Mouse (Mus musculus) hindbrain, embryonic 14.5 days (tissue): ENCODE measurements around the gene Gramd1b. TPM values are rescaled to one million over a fixed set of nuclear protein-coding genes. Genes with fewer than 3 reads are reported as not detected.
A peak's percentile ranks its signal among the peaks of the same experiment; 100 is the strongest.

Source experiments
- ATAC-seq: fragments of 200-750 bp; cut with Nextera tagmentation; 2 replicates; pipeline ENCODE4 v1.8.0; 2017; ENCODE audit warnings: moderate number of reproducible peaks, mild to moderate bottlenecking, moderate TSS enrichment, moderate library complexity; ENCODE audit not compliant: low FRiP score
- DNase-seq: peaks from one replicate; pipeline ENCODE4 v3.0.0-alpha.2; 2015; ENCODE audit warnings: low spot score
- H3K27ac ChIP-seq: fragments of 300-500 bp; sonication (generic); 2 replicates; pipeline ENCODE4 v1.5.1; 2014; ENCODE audit warnings: mild to moderate bottlenecking, moderate library complexity
- H3K27me3 ChIP-seq: fragments of 300-500 bp; sonication (generic); 2 replicates; pipeline ENCODE4 v1.6.1; 2014; ENCODE audit warnings: mild to moderate bottlenecking, low read length, mixed read lengths; ENCODE audit not compliant: control insufficient read depth, insufficient read depth
- H3K36me3 ChIP-seq: fragments of 300-500 bp; sonication (generic); replicated peaks from 2 replicates; pipeline ENCODE4 v1.6.1; 2014; ENCODE audit not compliant: control insufficient read depth, insufficient read depth
- H3K4me1 ChIP-seq: fragments of 300-500 bp; sonication (generic); replicated peaks from 2 replicates; pipeline ENCODE4 v1.6.1; 2014; ENCODE audit warnings: antibody characterized with exemption, low read length, mixed read lengths; ENCODE audit not compliant: control insufficient read depth, insufficient read depth
- H3K4me2 ChIP-seq: fragments of 300-500 bp; sonication (generic); replicated peaks from 2 replicates; pipeline ENCODE4 v1.6.1; 2014; ENCODE audit warnings: mild to moderate bottlenecking, moderate library complexity
- H3K4me3 ChIP-seq: fragments of 300-500 bp; sonication (generic); replicated peaks from 2 replicates; pipeline ENCODE4 v1.5.1; 2014; ENCODE audit warnings: mild to moderate bottlenecking, low read length
- H3K9ac ChIP-seq: fragments of 300-500 bp; sonication (generic); 2 replicates; pipeline ENCODE4 v1.6.1; 2014
- H3K9me3 ChIP-seq: fragments of 300-500 bp; sonication (generic); 2 replicates; pipeline ENCODE4 v1.6.1; 2016; ENCODE audit warnings: low read length; ENCODE audit not compliant: control insufficient read depth
- WGBS: fragments of 180-500 bp; shearing (Covaris S2); extraction: QIAGEN DNeasy Blood & Tissue Kit; methylation state at CpG from one replicate; pipeline ENCODE4 v1.1.7; 2014; 5-methylcytosine and 5-hydroxymethylcytosine counted together
- polyA plus RNA-seq: library from polyadenylated mRNA; unstranded; fragments of >200 nt; fragmentation: Nextera tagmentation; extraction: Ambion mirVana; gene quantifications from 2 replicates; pipeline ENCODE4 v1.2.1, GENCODE M21; 2014

Gramd1b gene
- 15.0 and 15.1 TPM in 2 replicates for polyA plus RNA-seq

DNA sequence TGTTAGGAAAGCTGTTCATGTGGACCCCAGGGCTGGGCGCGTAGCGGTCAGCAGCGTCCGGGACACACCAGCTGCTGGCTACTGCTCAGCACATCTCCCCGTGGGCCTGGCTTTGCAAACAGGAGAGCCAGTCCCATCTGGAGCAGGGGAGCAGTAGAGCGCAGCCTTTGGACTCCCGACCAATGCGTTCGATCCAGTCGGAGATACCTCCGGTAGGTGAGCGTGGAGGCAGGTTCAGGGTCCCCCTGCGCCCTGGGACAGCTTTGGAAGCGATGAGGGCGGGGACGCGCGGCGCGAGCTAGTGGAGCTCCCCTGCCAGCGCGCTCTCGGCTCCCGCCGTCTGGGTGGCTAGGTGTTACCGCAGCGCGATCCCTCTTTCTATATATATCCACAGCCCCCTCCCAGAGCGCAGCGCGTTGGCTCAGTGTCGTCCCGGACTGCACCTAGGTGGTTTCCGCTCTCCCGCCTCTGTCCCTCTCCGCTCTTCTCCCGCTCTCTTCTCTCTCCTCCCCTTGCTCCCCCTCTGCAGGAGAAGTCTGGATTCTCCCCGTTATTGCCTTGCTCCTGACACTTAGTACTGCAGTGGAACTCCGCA is at the start of gene Gramd1b:
Gramd1b (minus strand) TSS at position 357 of the 595 bp plus-strand sequence.
- Histone ChIP-seq H3K9ac (peak within 1 kb of the TSS; percentile 72), H3K4me2 (peak within 1 kb of the TSS; percentile 84), H3K27me3 (peaks cover 7% of the 10 kb centered on the region; the same call in 1 of the 2 replicates), H3K4me3 (peak within 1 kb of the TSS; percentile 53), H3K4me1 (0 out of 2 replicates have a peak, but pooled peaks cover 5% of the 10 kb centered on the region), H3K9me3 (no peaks in the 10 kb centered on the region), H3K27ac (no peak within 1 kb of the TSS), H3K36me3 (no peaks in the 10 kb centered on the region)
- DNase-seq = peak; percentile 41
- peak; percentile 85 for ATAC-seq
- under 1% methylated on average over 38 of the region's 40 CpGs for WGBS

DNA sequence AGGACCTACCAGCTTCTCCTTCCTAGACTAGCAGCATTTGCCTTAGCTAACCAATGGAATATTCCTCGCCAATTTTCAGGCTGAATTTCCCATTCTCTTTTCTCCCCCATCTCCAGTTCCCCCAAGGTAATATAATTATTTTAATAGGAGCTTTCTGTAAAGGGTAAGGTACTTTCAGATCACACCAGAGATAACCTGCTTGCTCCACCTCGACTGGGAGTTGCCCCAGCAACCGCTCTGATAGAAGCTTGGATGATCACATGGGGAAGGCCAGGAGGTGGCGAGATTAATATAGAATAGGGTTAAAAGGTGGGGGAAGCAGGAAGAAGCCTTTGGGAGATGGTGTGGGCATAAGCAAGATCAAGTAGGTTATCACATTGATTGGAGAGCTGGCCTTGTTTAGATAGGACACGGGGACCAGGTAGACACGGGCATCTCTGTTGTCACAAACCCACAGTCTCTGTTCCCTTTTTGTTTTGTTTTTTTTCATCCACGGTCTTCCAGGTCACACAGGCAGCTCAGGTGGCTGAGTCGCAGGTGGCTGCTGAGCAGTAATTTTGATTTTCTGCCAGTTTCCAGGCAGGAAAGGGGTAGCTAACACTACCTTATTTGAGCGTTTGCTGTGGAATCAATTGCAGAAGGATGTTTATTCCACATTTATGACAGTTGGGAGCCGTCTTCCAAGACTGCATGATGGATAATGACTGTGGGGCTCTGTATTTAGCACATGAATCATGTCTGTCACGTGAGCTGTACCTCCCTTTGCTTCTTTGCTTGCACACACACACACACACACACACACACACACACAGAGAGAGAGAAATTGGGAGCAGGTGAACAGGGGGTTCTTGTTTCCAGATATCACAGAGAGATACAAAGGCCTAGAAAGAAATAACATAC is 47.8 kb upstream of the Gramd1b start:
- Histone ChIP-seq H3K27ac (peak overlapping the region; percentile 59), H3K9ac (no peak overlapping the region), H3K36me3 (no peaks in the 10 kb centered on the region), H3K4me2 (no peak overlapping the region), H3K4me1 (0 out of 2 replicates have a peak, but pooled peaks cover 7% of the 10 kb centered on the region), H3K27me3 (no peaks in the 10 kb centered on the region), H3K4me3 (no peak overlapping the region), H3K9me3 (no peaks in the 10 kb centered on the region)
- no peak for ATAC-seq
- no peak for DNase-seq
- 67% methylated on average over 11 of the region's 11 CpGs for WGBS

DNA sequence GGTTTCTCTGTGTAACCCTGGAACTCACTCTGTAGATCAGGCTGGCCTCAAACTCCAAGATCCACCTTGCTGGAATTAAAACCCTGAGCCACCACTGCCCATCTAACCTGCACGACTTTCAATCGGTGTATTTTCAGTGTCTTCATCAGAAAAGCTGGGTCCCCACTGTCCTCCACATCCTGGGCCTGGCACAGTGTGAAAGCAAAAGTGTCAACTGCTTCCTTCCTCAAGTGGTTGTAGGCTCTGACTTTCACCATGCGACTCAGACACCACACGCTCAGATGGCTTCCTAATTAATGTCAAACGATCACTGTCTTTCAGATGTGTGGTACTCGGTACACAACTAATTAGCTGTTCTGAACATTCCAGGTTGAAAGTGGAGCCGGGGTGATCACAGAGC is 45.9 kb upstream of the Gramd1b start:
- Histone ChIP-seq H3K27ac (no peak overlapping the region), H3K36me3 (no peaks in the 10 kb centered on the region), H3K9me3 (no peaks in the 10 kb centered on the region), H3K27me3 (no peaks in the 10 kb centered on the region), H3K9ac (no peak overlapping the region), H3K4me3 (no peak overlapping the region), H3K4me1 (0 out of 2 replicates have a peak, but pooled peaks cover 7% of the 10 kb centered on the region), H3K4me2 (no peak overlapping the region)
- ATAC-seq = no peak
- no peak for DNase-seq
- 84% methylated on average over 7 of the region's 7 CpGs for WGBS

- Histone ChIP-seq H3K4me2 (no peak overlapping the region), H3K27me3 (no peaks in the 10 kb centered on the region), H3K27ac (peak overlapping the region; percentile 43; the same call in 1 of the 2 replicates), H3K9ac (no peak overlapping the region), H3K4me3 (no peak overlapping the region), H3K36me3 (no peaks in the 10 kb centered on the region), H3K9me3 (no peaks in the 10 kb centered on the region), H3K4me1 (0 out of 2 replicates have a peak, but pooled peaks cover 7% of the 10 kb centered on the region)
- WGBS = 71% methylated on average over 14 of the region's 14 CpGs
- no peak for ATAC-seq
- DNase-seq = no peak
These were observed 44.1 kb upstream of the Gramd1b start for GRCm38 (mm10) chr9:40575053-40575985.

GRCm38 (mm10) chr9:40571280-40571679 is 40.1 kb upstream of the Gramd1b start:
- no peak overlapping the region for H3K27ac ChIP-seq
- no peak for ATAC-seq
- H3K4me3 ChIP-seq = no peak overlapping the region
- WGBS = 56% methylated on average over 2 of the region's 2 CpGs
- H3K9ac ChIP-seq = no peak overlapping the region
- H3K27me3 ChIP-seq = no peaks in the 10 kb centered on the region
- no peak overlapping the region for H3K4me2 ChIP-seq
- no peak for DNase-seq
- no peaks in the 10 kb centered on the region for H3K36me3 ChIP-seq
- 0 out of 2 replicates have a peak, but pooled peaks cover 7% of the 10 kb centered on the region for H3K4me1 ChIP-seq
- H3K9me3 ChIP-seq = no peaks in the 10 kb centered on the region

DNA sequence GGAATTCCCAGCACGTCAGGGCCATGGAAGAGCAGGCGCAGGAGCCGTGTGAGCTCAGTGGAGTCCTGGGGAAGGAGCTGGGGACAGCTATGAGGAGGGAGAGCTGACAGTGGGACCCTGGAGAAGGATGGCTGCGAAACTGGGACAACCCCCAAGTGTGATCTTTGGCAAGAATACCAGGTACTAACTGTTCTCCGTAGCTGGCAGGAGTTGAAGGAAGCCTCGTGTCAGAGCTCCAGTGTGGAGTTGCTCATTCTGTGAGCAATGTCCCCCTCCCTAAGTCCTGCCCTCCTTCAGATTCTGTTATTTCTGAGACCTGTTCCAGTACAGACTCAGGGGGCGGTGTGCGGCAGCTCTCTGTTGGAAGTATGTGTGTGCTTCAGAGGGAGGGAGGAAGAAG is 36.9 kb upstream of the Gramd1b start:
- no peaks in the 10 kb centered on the region for H3K27me3 ChIP-seq
- 74% methylated on average over 8 of the region's 8 CpGs for WGBS
- ATAC-seq = no peak
- no peak overlapping the region for H3K9ac ChIP-seq
- no peaks in the 10 kb centered on the region for H3K4me1 ChIP-seq
- no peaks in the 10 kb centered on the region for H3K36me3 ChIP-seq
- no peak overlapping the region for H3K27ac ChIP-seq
- no peak overlapping the region for H3K4me2 ChIP-seq
- no peaks in the 10 kb centered on the region for H3K9me3 ChIP-seq
- DNase-seq = no peak
- no peak overlapping the region for H3K4me3 ChIP-seq

DNA sequence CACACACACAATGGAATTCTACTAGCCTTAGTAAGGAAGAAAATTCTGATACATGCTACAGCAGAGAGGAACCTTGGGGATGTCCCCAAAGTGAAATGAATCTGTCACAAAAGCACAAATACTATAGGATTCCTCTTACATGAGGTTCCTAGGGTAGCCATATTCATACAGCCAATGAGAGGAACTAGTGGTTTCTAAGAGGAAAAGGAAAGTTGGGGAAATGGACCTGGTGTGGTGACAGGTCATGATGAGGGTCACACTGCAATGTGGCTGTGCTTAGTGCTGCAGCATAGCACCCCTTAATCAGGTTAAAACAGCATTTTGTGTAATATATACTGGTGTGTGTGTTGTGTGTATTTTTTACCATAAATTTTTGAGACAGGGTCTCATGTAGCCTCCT is 32.6 kb upstream of the Gramd1b start:
- Histone ChIP-seq H3K4me2 (no peak overlapping the region), H3K27me3 (no peaks in the 10 kb centered on the region), H3K4me1 (no peaks in the 10 kb centered on the region), H3K27ac (no peak overlapping the region), H3K9ac (no peak overlapping the region), H3K4me3 (no peak overlapping the region), H3K9me3 (no peaks in the 10 kb centered on the region), H3K36me3 (no peaks in the 10 kb centered on the region)
- DNase-seq (no peak), ATAC-seq (no peak)

GRCm38 (mm10) chr9:40559646-40560045 is 28.5 kb upstream of the Gramd1b start:
- 92% methylated on average over 7 of the region's 7 CpGs for WGBS
- ATAC-seq = no peak

More at GRCm38 (mm10) chr9:40559646-40560045, 28.5 kb upstream of the Gramd1b start:
- H3K27ac ChIP-seq = no peak overlapping the region
- no peaks in the 10 kb centered on the region for H3K4me1 ChIP-seq
- H3K4me2 ChIP-seq = no peak overlapping the region
- no peaks in the 10 kb centered on the region for H3K27me3 ChIP-seq
- no peak overlapping the region for H3K4me3 ChIP-seq
- no peak overlapping the region for H3K9ac ChIP-seq
- H3K36me3 ChIP-seq = no peaks in the 10 kb centered on the region
- H3K9me3 ChIP-seq = no peaks in the 10 kb centered on the region
- no peak for DNase-seq
